Mouse (Mus musculus) kidney, postnatal 4 days (tissue): ENCODE measurements around the gene Fmo6.
A peak's percentile ranks its signal among the peaks of the same experiment; 100 is the strongest.

Source experiments
- DNase-seq, 2 experiments: peaks; one replicate each; pipeline ENCODE4 v3.0.0; 2021; ENCODE audit warnings: mixed read lengths in 2 of 2

The Fmo6 gene

GRCm38 (mm10) chr1:162912085-162912484 is 25.2 kb downstream of the Fmo6 start:
- no peak for DNase-seq

DNA sequence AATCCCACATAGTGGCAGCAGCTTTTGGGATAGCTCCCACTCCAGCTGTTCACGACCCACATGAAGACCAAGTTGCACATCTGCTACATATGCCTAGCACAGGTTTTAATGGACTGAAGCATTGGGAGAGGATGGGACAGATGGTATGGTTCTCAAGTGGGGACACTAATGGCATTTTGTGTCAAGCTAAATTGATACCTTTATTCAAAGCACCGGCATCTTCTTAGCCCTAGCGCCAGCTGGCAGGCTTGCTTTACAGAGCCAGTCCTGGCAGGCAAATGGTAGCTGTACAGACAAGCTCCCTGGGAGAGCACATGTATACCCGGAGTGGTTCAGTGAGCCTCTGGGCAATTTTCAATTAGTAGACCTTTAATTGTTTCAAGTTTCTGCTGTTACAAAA is 35.4 kb downstream of the Fmo6 start:
- DNase-seq = no peak

GRCm38 (mm10) chr1:162897838-162898811 is 39.2 kb downstream of the Fmo6 start, which contains the start of gene Fmo2:
TSS of gene Fmo2 (minus strand) at chr1:162898726.
- DNase-seq = peak in 1 of 2 experiments; percentile 22

DNA sequence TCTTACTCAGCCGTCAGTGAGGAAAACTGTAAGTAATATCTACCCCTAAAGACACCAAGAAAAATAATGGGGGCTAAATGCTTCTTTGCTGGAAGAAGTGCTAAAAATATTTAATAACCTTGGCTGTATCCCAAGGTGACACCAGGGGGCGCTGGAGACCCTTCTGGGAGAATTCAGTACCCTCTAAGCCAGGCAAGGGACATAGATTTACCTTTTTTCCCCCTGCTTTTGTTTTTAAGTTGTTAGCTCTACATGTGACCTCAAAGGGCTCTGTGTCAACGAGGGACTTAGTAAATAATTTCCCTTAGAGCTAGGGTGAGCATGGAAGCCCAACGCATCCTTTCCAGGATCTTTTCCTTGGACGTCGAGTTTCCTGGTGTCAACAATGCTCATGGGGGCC is 41.4 kb downstream of the Fmo6 start:
- DNase-seq = peak; percentile 89 to 91

- no peak for DNase-seq
Observed at GRCm38 (mm10) chr1:162893014-162893413, 44.3 kb downstream of the Fmo6 start.

DNA sequence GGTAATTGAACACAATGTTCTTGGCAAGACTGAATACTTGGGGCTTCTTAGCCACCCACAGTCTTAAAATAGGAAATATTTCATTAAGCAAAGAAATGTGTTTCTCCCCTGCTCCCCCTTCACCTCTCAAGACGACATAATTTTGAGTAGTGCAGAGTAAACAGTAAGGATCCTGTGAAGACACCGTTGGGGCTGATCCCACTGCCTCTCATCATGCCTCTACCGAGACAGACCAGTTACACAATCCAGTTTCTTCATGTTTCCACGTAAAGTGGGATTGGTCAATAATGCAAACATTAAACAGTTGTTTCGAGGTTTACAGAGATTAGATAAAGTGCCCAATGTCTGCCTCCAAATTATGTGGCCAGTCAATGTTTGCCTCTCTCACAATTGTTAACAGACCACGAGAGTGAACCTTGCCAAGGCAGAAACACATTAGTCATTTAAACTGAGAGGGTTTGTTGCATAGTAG is 45.3 kb downstream of the Fmo6 start:
- no peak for DNase-seq

DNA sequence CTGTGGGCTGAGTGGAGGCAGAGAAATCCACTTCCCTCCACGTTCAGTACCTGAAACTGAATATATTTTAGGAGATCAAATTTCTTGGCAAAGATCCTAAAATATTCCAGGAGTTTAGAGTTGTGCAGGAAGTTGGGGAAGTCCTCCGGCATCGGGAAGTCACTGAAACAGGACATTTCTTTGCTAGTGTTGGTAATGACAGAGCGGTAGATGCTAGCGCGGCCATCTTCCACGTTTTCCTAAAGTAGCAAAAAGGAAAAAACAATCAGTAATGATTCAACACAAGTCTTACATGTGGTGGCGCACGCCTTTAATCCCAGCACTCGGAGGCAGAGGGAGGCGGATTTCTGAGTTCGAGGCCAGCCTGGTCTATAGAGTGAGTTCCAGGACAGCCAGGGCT is 48.7 kb downstream of the Fmo6 start:
- no peak for DNase-seq

DNA sequence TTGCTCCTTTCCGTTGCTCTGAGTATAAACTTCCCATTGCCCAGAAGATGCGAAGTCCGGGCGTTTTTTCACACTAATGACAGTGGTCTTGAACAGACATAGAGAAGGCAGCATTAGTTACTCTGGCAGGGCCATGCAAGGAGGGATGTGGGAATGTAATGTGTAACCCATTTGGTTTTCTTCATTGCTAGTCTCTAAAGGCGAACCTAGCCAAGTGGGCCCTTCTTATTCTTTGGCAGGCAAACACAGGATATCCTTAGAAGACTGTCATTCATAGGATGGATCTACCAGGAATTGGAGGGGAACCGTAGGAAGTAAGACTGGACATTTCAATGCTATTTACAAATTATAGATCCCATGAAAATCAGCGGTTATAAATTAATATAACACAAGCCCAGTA is 49.7 kb downstream of the Fmo6 start:
- no peak for DNase-seq

GRCm38 (mm10) chr1:162886138-162886816 is 51.0 kb downstream of the Fmo6 start:
- DNase-seq = peak in 1 of 2 experiments; percentile 15

DNA sequence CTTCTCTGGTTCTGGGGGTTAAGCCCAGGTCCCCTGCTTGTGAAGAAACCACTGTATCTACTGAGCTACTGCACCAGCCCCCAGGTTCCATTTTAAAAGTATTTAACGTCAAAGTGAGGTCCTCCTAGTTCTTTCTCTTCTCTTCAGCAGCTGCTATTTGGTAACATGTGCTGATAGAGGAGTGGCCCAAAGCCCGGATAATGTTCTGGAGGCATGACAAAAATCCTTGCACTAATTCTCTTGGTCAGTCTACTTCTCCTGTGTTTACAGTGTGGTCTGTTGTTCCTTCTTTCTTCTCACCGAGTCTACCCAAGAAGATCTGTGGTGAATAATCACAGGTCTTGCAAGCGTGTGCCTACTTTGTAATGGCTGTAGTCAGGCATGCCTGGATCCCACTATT is 54.6 kb downstream of the Fmo6 start:
- DNase-seq = no peak

- DNase-seq = peak; percentile 76 to 81
Observed at GRCm38 (mm10) chr1:162879595-162880369, 57.5 kb downstream of the Fmo6 start.

GRCm38 (mm10) chr1:162875091-162875490 is 62.2 kb downstream of the Fmo6 start:
- no peak for DNase-seq

DNA sequence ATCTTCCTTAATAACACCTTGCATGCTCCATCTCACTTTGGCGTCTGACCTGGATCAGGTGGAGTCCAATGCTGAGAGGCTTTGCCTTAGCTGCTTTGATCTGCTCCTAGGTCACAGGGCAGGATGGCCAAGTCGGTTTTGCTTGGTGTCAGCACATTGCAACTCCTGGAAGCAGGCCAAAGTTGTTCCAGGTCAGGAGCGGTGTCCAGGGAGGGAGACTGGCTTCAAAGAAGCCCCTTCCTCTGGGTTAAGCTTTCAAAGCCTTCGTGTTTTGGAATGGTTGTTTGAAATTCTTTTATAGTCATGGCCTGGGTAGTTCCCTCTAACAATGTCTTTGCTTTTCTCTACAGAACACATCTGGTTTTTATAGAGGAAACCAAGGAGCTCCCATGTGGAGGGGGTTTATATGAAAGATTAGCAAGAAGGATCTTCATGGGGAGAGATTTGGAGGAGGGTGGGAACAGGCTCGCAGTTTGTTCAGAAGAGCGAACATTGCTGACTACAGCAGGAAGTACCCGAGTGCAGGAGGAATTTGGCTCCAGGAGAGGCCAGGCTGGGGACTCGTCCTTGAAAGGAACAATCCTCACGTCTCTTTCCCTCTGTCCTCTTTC is 65.5 kb downstream of the Fmo6 start:
- DNase-seq = peak; percentile 44 to 54

DNA sequence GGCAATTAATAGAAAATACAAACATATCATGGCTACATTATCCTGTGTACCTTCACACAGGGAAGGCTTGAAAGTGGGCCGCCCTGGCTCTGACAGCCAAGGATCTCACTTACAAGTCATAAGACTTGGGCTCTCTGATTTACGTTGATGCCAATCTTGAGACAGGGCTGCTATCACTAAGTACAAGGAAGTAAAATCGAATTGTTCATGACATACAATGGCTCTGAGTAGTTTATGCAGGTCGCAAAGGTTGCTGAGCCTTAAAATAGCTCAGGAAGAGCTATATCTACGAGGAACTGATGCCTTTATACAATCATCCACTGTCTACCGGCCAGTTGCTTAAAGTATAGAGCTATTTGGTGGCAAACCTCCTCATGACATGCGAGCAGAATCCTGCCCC is 66.3 kb downstream of the Fmo6 start:
- no peak for DNase-seq

GRCm38 (mm10) chr1:162867396-162867795 is 69.9 kb downstream of the Fmo6 start:
- no peak for DNase-seq
